Mouse (Mus musculus) forebrain, postnatal 0 days (tissue): ENCODE measurements around the gene Otub1. TPM values are rescaled to one million over a fixed set of nuclear protein-coding genes. Genes with fewer than 3 reads are reported as not detected.

Experiments used
- ATAC-seq: fragments of 200-750 bp; cut with Nextera tagmentation; 2 replicates; pipeline ENCODE4 v1.8.0; 2017; ENCODE audit warnings: mild to moderate bottlenecking, moderate library complexity
- DNase-seq: peaks from one replicate; pipeline ENCODE4 v3.0.0-alpha.2; 2015
- H3K27ac ChIP-seq: fragments of 300-500 bp; sonication (generic); 2 replicates; pipeline ENCODE4 v1.5.1; 2014; ENCODE audit warnings: low read depth, mild to moderate bottlenecking, antibody characterized with exemption, low read length, moderate library complexity, mixed read lengths
- H3K27me3 ChIP-seq: fragments of 300-500 bp; sonication (generic); 2 replicates; pipeline ENCODE4 v1.6.1; 2014; ENCODE audit warnings: mild to moderate bottlenecking, low read length, mixed read lengths; ENCODE audit not compliant: insufficient read depth
- H3K36me3 ChIP-seq: fragments of 300-500 bp; sonication (generic); 2 replicates; pipeline ENCODE4 v1.6.1; 2014; ENCODE audit warnings: mild to moderate bottlenecking, moderate library complexity; ENCODE audit not compliant: insufficient read depth
- H3K4me1 ChIP-seq: fragments of 300-500 bp; sonication (generic); 2 replicates; pipeline ENCODE4 v1.6.1; 2014; ENCODE audit warnings: antibody characterized with exemption; ENCODE audit not compliant: insufficient read depth
- H3K4me2 ChIP-seq: fragments of 300-500 bp; sonication (generic); 2 replicates; pipeline ENCODE4 v1.6.1; 2014; ENCODE audit warnings: low read depth, mild to moderate bottlenecking, moderate library complexity
- H3K4me3 ChIP-seq: fragments of 300-500 bp; sonication (generic); 2 replicates; pipeline ENCODE4 v1.5.1; 2014; ENCODE audit warnings: low read depth, low read length, mixed read lengths
- H3K9ac ChIP-seq: fragments of 300-500 bp; sonication (generic); 2 replicates; pipeline ENCODE4 v1.6.1; 2014; ENCODE audit warnings: mild to moderate bottlenecking
- H3K9me3 ChIP-seq: fragments of 300-500 bp; sonication (generic); 2 replicates; pipeline ENCODE4 v1.6.1; 2016; ENCODE audit warnings: low read length
- CTCF ChIP-seq: sonication (generic); IDR thresholded peaks from 2 replicates; pipeline ENCODE4 v1.5.1; 2016; ENCODE audit warnings: antibody characterized with exemption, control low read depth, low read depth
- WGBS: fragments of 180-500 bp; shearing (Covaris S2); extraction: QIAGEN DNeasy Blood & Tissue Kit; methylation state at CpG from one replicate; pipeline ENCODE4 v1.1.7; 2014; 5-methylcytosine and 5-hydroxymethylcytosine counted together
- polyA plus RNA-seq: library from polyadenylated mRNA; unstranded; fragments of >200 nt; fragmentation: Nextera tagmentation; extraction: Ambion mirVana; gene quantifications from 2 replicates; pipeline ENCODE4 v1.2.1, GENCODE M21; 2015
- total RNA-seq: library from RNA; depleted of rRNA; stranded (reverse); fragments of >200 nt; gene quantifications from 2 replicates; pipeline ENCODE4 v1.2.3, GENCODE M21; 2014

Otub1 gene
- total and polyA plus RNA-seq, 2 experiments from 2014 or later: 252 to 286 TPM

DNA sequence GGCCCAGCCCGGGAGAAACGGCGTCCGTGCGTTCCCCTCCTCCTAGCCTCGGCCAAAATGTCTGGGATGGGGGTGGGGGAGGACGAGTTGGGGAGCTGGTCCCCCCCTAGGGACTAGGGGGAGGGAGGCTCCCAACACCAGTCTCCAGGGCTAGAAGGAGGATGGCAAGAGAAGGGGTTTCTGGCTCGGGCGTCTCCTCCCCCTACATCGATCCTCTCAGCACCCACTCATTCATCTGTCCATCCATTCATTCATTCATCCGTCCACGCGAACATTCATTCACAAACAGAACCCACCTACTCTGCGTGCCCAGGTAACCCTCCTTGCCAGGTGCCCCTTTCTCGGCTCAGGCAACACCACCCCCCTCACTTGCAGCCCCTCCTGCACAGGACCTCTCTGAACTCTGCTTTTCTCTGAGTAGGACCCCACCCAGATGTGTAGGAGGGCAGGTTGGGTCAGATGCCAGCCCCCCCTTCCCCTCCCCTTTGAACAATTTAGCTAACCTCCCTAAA is 39.9 kb downstream of the Otub1 start:
- 3% methylated on average over 15 of the region's 15 CpGs for WGBS
- Histone ChIP-seq H3K27me3 (no peaks in the 10 kb centered on the region), H3K9me3 (no peaks in the 10 kb centered on the region), H3K27ac (peak overlapping the region; percentile 54), H3K36me3 (no peaks in the 10 kb centered on the region), H3K4me1 (no peaks in the 10 kb centered on the region), H3K4me2 (peak overlapping the region; percentile 84), H3K4me3 (peak overlapping the region; percentile 78), H3K9ac (peak overlapping the region; percentile 77)
- no peak for DNase-seq
- no peak; the same call in 1 of the 2 replicates for ATAC-seq
- TF ChIP-seq CTCF: no peak

DNA sequence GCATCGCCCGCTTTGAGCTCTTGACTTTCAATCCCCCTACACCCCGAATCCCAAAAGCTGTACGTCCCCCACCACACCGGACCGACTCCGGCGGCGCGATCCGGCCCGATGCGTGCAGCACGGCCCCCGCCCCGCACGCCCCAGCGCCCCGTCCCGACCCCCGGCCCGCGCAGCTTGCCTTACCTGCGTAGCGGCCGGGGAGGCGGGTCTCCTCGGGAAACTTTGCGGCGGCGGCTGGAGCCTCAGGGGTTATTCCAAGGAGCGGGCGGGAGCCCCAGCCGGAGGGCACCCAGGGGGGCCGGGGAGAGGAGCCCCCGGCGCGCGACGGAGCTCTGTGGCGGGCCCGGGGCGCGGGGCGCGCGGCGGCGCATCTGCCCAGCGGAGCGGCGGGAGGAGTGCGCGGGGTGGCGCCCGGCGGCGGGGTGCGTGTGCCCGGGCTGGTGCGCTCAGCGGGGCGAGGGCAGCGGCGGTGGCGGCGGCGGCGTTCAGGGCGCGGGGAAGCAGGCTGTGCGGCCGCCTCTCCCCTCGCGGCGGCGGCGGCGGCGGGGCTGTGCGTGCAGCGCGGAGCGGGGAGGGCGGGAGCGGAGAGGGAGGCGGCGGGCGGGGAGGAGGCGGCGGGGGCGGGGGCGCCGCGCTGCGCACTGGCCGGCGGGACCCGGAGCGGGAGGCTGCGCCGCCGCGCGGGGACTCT is 40.5 kb downstream of the Otub1 start:
- peak; percentile 65 for DNase-seq
- H3K4me1 ChIP-seq: no peaks in the 10 kb centered on the region
- ATAC-seq: peak; percentile 63

DNA sequence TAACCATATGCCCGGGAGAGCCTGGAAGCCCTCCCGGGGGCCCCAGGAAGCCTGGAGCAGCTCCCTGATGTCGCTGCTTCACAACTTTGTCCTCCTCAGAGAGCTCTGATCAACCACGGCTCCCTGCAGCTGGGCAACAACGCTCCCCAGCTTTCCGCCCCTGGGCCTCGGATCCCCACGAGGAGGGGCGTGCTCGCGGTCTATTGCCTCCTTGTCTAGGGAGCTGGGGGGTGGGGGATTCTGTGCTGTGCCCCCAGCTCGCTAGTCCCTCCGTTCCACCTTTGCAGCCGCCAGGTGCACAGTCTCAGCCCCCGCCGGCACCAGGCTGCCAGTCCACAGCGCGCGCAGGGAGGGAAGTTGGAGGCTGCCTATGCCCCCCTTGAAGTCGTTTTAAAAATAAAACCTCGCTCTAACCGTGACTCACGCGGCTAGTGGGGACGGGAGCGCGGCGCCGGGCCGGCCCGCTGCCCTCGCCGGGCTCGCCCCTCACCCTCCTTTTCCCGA is 41.2 kb downstream of the Otub1 start:
- Histone ChIP-seq H3K9me3 (no peaks in the 10 kb centered on the region), H3K27ac (peak overlapping the region; percentile 54; the same call in 1 of the 2 replicates), H3K4me3 (peak overlapping the region; percentile 78), H3K4me2 (peak overlapping the region; percentile 84), H3K9ac (peak overlapping the region; percentile 77), H3K4me1 (peaks cover 7% of the 10 kb centered on the region), H3K27me3 (no peaks in the 10 kb centered on the region), H3K36me3 (no peaks in the 10 kb centered on the region)
- 2% methylated on average over 35 of the region's 35 CpGs for WGBS
- peak; percentile 17 for ATAC-seq
- TF ChIP-seq CTCF: no peak
- DNase-seq: no peak

More for the DNA sequence above, 40.5 kb downstream of the Otub1 start:
- peak overlapping the region; percentile 78 for H3K4me3 ChIP-seq
- no peaks in the 10 kb centered on the region for H3K9me3 ChIP-seq
- peak overlapping the region; percentile 84 for H3K4me2 ChIP-seq
- no peaks in the 10 kb centered on the region for H3K36me3 ChIP-seq
- H3K9ac ChIP-seq: peak overlapping the region; percentile 77
- peak overlapping the region; percentile 54 for H3K27ac ChIP-seq
- WGBS: 3% methylated on average over 65 of the region's 105 CpGs
- no peak for TF ChIP-seq CTCF
- H3K27me3 ChIP-seq: no peaks in the 10 kb centered on the region

DNA sequence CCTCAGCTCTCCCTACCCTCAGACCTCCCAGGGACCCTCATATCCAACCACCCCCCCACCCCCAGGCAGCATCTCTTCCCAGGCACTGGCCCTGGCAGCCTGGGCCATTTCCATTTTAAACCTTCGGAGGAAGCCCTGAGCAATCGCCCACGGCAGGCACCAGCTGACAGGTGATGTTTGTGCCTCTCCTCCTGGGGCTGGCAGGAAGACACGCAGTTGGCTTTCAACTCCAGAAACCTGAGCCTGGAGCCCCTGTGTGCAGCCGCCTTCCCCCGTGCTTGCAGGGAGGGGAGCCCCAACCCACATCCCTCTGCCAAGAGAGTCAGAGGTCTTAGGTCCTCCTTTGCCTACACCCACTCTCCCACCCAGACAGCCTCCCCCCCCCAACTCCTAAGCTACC is 41.9 kb downstream of the Otub1 start:
- Histone ChIP-seq H3K27me3 (no peaks in the 10 kb centered on the region), H3K9ac (peak overlapping the region; percentile 77), H3K4me3 (peak overlapping the region; percentile 78), H3K4me2 (peak overlapping the region; percentile 84), H3K9me3 (no peaks in the 10 kb centered on the region), H3K4me1 (peaks cover 9% of the 10 kb centered on the region), H3K36me3 (no peaks in the 10 kb centered on the region), H3K27ac (peak overlapping the region; percentile 5; the same call in 1 of the 2 replicates)
- DNase-seq (no peak), ATAC-seq (no peak)
- TF ChIP-seq CTCF: no peak
- WGBS: 8% methylated on average over 6 of the region's 6 CpGs

DNA sequence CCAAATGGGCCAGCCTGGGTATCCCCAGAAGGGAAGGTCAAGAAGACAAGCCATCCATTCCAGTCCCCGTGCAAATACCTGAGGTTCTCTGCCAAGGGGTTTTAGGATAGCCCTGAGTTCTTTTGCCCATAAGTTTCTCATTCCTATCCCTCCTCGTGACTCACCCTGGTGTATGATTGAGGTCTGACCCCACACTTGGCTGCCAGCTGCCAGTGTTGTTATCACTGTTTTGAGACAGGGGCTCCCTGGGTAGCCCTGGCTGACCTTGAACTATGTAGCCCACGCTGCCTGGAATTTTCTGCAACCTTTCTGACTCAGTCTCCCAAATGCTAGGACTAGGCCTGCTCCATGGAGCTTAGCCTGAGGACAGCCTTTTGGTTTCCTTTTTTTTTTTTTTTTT is 45.1 kb downstream of the Otub1 start:
- 68% methylated on average over 3 of the region's 3 CpGs for WGBS
- DNase-seq (no peak), ATAC-seq (no peak)
- Histone ChIP-seq H3K4me3 (no peak overlapping the region), H3K9ac (no peak overlapping the region), H3K9me3 (no peaks in the 10 kb centered on the region), H3K36me3 (no peaks in the 10 kb centered on the region), H3K4me1 (peaks cover 12% of the 10 kb centered on the region), H3K27me3 (no peaks in the 10 kb centered on the region), H3K4me2 (no peak overlapping the region), H3K27ac (no peak overlapping the region)
- TF ChIP-seq CTCF: no peak

DNA sequence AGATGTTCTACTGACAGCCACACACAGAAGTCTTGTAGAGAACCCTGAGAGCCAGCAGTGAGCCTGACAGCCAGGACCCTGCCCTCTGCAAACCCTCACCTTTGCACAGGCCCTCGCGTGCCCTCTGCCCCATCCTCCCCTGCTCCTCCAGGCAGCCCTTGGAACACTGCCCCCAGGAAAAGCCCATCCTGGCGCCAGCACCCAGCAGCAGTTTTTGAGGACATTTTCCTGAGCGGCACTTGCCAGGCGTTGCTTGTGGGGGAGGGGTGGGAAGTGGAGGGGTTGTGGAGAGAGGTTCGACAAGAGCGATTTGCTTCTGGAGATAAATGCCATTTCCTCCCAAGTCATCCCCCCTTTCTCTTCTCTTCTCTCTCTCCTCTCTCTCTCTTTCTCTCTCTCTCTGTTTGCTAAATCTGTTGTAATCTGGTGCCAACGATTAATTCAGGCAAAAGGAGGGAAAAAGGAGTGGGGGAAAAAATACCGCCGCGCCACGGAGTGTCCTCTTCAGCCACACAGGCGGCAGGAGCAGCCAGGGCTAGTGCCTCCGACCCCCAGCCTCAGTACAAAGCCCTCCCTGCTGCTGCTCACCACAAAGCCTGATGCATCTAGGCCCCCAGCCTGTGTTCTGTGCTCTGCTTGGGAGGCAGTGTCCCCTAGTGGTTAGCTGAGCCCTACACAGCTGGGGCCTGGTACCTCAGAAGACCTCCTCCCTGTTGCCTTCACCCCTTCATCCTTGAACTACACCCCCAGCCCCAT is 45.8 kb downstream of the Otub1 start:
- Histone ChIP-seq H3K9ac (peak overlapping the region; percentile 32), H3K27me3 (no peaks in the 10 kb centered on the region), H3K36me3 (no peaks in the 10 kb centered on the region), H3K4me2 (peak overlapping the region; percentile 42), H3K4me1 (peaks cover 12% of the 10 kb centered on the region), H3K27ac (peak overlapping the region; percentile 22; the same call in 1 of the 2 replicates), H3K4me3 (no peak overlapping the region), H3K9me3 (no peaks in the 10 kb centered on the region)
- peak; percentile 96 for TF ChIP-seq CTCF
- ATAC-seq: peak; percentile 86
- WGBS: 2% methylated on average over 14 of the region's 14 CpGs
- peak; percentile 81 for DNase-seq
